Mouse (Mus musculus): ENCODE measurements around the gene Uck1. TPM values are rescaled to one million over a fixed set of nuclear protein-coding genes. Genes with fewer than 3 reads are reported as not detected.
A peak's percentile ranks its signal among the peaks of the same experiment; 100 is the strongest.
"Not testable (repeated sequence)": the region's sequence is repeated elsewhere in the genome, so short reads cannot be mapped to it uniquely, and the experiment has no call there.

Uck1 gene
- total RNA-seq (2021), result 10 to 100 TPM; 51.6 to 55.8 TPM

- DNase-seq (ENCODE audit: low spot score in 2 of 2), result peak; percentile 91 to 95
- intact Hi-C loops (cut with DNase I), result loop anchor here (1.0 kb wide), 1 partner anchor 28 kb away; the partner anchor contains the start of gene Swi5
Measured at GRCm38 (mm10) chr2:32259657-32260417, at the start of gene Uck1. Gene Uck1 (minus strand): TSS chr2:32260159.

- intact Hi-C loops (cut with DNase I), result no loop called here
- DNase-seq (ENCODE audit: low spot score in 2 of 2), result no peak
Measured at GRCm38 (mm10) chr2:32308870-32309568, 49.1 kb upstream of the Uck1 start.

- DNase-seq (ENCODE audit: low spot score in 2 of 2), result peak; percentile 74 to 81
- intact Hi-C loops (cut with DNase I), result no loop called here
Measured at GRCm38 (mm10) chr2:32307941-32308760, 48.2 kb upstream of the Uck1 start.

GRCm38 (mm10) chr2:32307247-32307798 lies 47.4 kb upstream of the Uck1 start:
- intact Hi-C loops (cut with DNase I), result no loop called here

GRCm38 (mm10) chr2:32306176-32306575 lies 46.2 kb upstream of the Uck1 start:
- no peak for DNase-seq (ENCODE audit: low spot score in 2 of 2)
- intact Hi-C loops (cut with DNase I), result no loop called here

More at GRCm38 (mm10) chr2:32307247-32307798, 47.4 kb upstream of the Uck1 start:
- no peak for DNase-seq (ENCODE audit: low spot score in 2 of 2)

GRCm38 (mm10) chr2:32305668-32306067 lies 45.7 kb upstream of the Uck1 start:
- no peak for DNase-seq (ENCODE audit: low spot score in 2 of 2)
- intact Hi-C loops (cut with DNase I), result no loop called here

GRCm38 (mm10) chr2:32304145-32304832 lies 44.3 kb upstream of the Uck1 start:
- peak in 1 of 2 experiments; percentile 77 for DNase-seq (ENCODE audit: low spot score in 2 of 2)
- intact Hi-C loops (cut with DNase I), result no loop called here

GRCm38 (mm10) chr2:32302952-32303351 lies 43.0 kb upstream of the Uck1 start:
- DNase-seq (ENCODE audit: low spot score in 2 of 2), result no peak
- intact Hi-C loops (cut with DNase I), result no loop called here

- intact Hi-C loops (cut with DNase I), result no loop called here
- DNase-seq (ENCODE audit: low spot score in 2 of 2), result peak in 1 of 2 experiments; percentile 54
Measured at GRCm38 (mm10) chr2:32299469-32299868, 39.5 kb upstream of the Uck1 start.

GRCm38 (mm10) chr2:32295842-32296241 lies 35.9 kb upstream of the Uck1 start:
- intact Hi-C loops (cut with DNase I); DNase-seq (ENCODE audit: low spot score in 2 of 2): not testable (repeated sequence)

- intact Hi-C loops (cut with DNase I), result no loop called here
- DNase-seq (ENCODE audit: low spot score in 2 of 2), result no peak
Measured at GRCm38 (mm10) chr2:32295285-32295684, 35.3 kb upstream of the Uck1 start.

GRCm38 (mm10) chr2:32294348-32294747 lies 34.4 kb upstream of the Uck1 start:
- intact Hi-C loops (cut with DNase I), result no loop called here

GRCm38 (mm10) chr2:32289578-32289977 lies 29.6 kb upstream of the Uck1 start:
- intact Hi-C loops (cut with DNase I), result loop anchor here (5.0 kb wide), 1 partner anchor 152 kb away; no protein-coding TSS in a partner anchor
- DNase-seq (ENCODE audit: low spot score in 2 of 2), result peak in 1 of 2 experiments; percentile 37

More at GRCm38 (mm10) chr2:32294348-32294747, 34.4 kb upstream of the Uck1 start:
- DNase-seq (ENCODE audit: low spot score in 2 of 2), result no peak

- intact Hi-C loops (cut with DNase I), result loop anchor here (1.0 to 5.0 kb wide), 2 partner anchors 28 to 151 kb away; partner anchors contain the start of gene Uck1
Measured at GRCm38 (mm10) chr2:32288371-32288931, 28.5 kb upstream of the Uck1 start.

GRCm38 (mm10) chr2:32287923-32288367 lies 28.0 kb upstream of the Uck1 start, which contains the start of gene Swi5:
Gene Swi5 (minus strand): TSS chr2:32288075.
- intact Hi-C loops (cut with DNase I), result loop anchor here (1.0 to 5.0 kb wide), 2 partner anchors 28 to 151 kb away; partner anchors contain the start of gene Uck1
- peak; percentile 97 to 99 for DNase-seq (ENCODE audit: low spot score in 2 of 2)

More at GRCm38 (mm10) chr2:32288371-32288931, 28.5 kb upstream of the Uck1 start:
- no peak for DNase-seq (ENCODE audit: low spot score in 2 of 2)

- intact Hi-C loops (cut with DNase I), result loop anchor here (5.0 kb wide), 1 partner anchor 150 kb away; no protein-coding TSS in a partner anchor
Measured at GRCm38 (mm10) chr2:32287334-32287840, 27.4 kb upstream of the Uck1 start, which contains the start of gene Golga2. Gene Golga2 (plus strand): TSS chr2:32287384.

GRCm38 (mm10) chr2:32283986-32284385 lies 24.0 kb upstream of the Uck1 start:
- no peak for DNase-seq (ENCODE audit: low spot score in 2 of 2)
- intact Hi-C loops (cut with DNase I), result no loop called here

More at GRCm38 (mm10) chr2:32287334-32287840, 27.4 kb upstream of the Uck1 start, which contains the start of gene Golga2:
- DNase-seq (ENCODE audit: low spot score in 2 of 2), result no peak

GRCm38 (mm10) chr2:32282727-32283126 lies 22.8 kb upstream of the Uck1 start:
- intact Hi-C loops (cut with DNase I), result no loop called here
- peak; percentile 26 to 47 for DNase-seq (ENCODE audit: low spot score in 2 of 2)

Data from left cerebral cortex, postnatal 25 days (tissue).